25 mouse cellular contexts compared by ENCODE assay signal in genomic region chr3:50929013-50929412, GRCm38 (mm10).
DNase-seq lines count a peak whose midpoint lies in the region; ATAC-seq and TF ChIP-seq lines count a peak whose summit lies in the region.
"Had no signal": no experiment of that assay in that cellular context is flagged by ENCODE, and none has a peak within 500 bp of the region (broad histone marks: within the 10 kb centered on the region; RNA-seq: fewer than 3 reads in every experiment).

No protein-coding gene starts in this region.

- no peak overlapping the region for H3K27ac ChIP-seq in embryonic facial prominence, embryonic 14.5 days (replicated peaks; ENCODE audit: low read depth, low read length)
- H3K27ac ChIP-seq in embryonic facial prominence, embryonic 10.5 days (replicated peaks), result no peak overlapping the region
- no peak overlapping the region for H3K27ac ChIP-seq in lung, embryonic 15.5 days
- H3K27ac ChIP-seq in lung, postnatal 0 days (ENCODE audit: low read length), result no peak overlapping the region
- no peak overlapping the region for H3K27ac ChIP-seq in midbrain, embryonic 11.5 days (ENCODE audit: low read depth, low read length)
- H3K27ac ChIP-seq in midbrain, postnatal 0 days (ENCODE audit: low read depth, low read length), result no peak overlapping the region
- H3K27ac ChIP-seq: embryonic facial prominence, embryonic 13.5 days; forebrain, embryonic 10.5 days; forebrain, embryonic 13.5 days; hindbrain, embryonic 12.5 days; hindbrain, embryonic 15.5 days had no signal

- no peak overlapping the region for H3K4me2 ChIP-seq in embryonic facial prominence, embryonic 14.5 days (ENCODE audit: low read depth, low read length)
- no peak overlapping the region for H3K4me2 ChIP-seq in lung, embryonic 15.5 days
- no peak overlapping the region for H3K4me2 ChIP-seq in lung, postnatal 0 days (replicated peaks; ENCODE audit: low read depth, low read length)
- no peak overlapping the region for H3K4me2 ChIP-seq in midbrain, embryonic 11.5 days
- H3K4me2 ChIP-seq in midbrain, postnatal 0 days (ENCODE audit: low read depth, low read length, poor library complexity, severe bottlenecking), result no peak overlapping the region
- H3K4me2 ChIP-seq: embryonic facial prominence, embryonic 13.5 days; forebrain, embryonic 13.5 days; heart, embryonic 11.5 days; hindbrain, embryonic 12.5 days; hindbrain, embryonic 15.5 days had no signal

- H3K4me1 ChIP-seq in embryonic facial prominence, embryonic 14.5 days (ENCODE audit: control insufficient read depth, insufficient read depth, low read length), result peaks cover 4% of the 10 kb centered on the region; the same call in 1 of the 2 replicates
- peaks cover 10% of the 10 kb centered on the region; the same call in 1 of the 2 replicates for H3K4me1 ChIP-seq in embryonic facial prominence, embryonic 10.5 days
- peaks cover 9% of the 10 kb centered on the region; the same call in 1 of the 2 replicates for H3K4me1 ChIP-seq in lung, embryonic 15.5 days
- no peaks in the 10 kb centered on the region for H3K4me1 ChIP-seq in lung, postnatal 0 days (ENCODE audit: insufficient read depth, low read depth, low read length)
- no peaks in the 10 kb centered on the region for H3K4me1 ChIP-seq in midbrain, embryonic 11.5 days (ENCODE audit: control insufficient read depth, insufficient read depth, low read length)
- H3K4me1 ChIP-seq in midbrain, postnatal 0 days (ENCODE audit: insufficient read depth, low read length), result no peaks in the 10 kb centered on the region; the same call in 1 of the 2 replicates
- H3K4me1 ChIP-seq: hindbrain, embryonic 12.5 days had no signal

- H3K27me3 ChIP-seq in embryonic facial prominence, embryonic 14.5 days (replicated peaks; ENCODE audit: control insufficient read depth, insufficient read depth, low read length), result no peaks in the 10 kb centered on the region
- no peaks in the 10 kb centered on the region for H3K27me3 ChIP-seq in embryonic facial prominence, embryonic 10.5 days (replicated peaks; ENCODE audit: low read depth, poor library complexity, severe bottlenecking)
- no peaks in the 10 kb centered on the region for H3K27me3 ChIP-seq in lung, embryonic 15.5 days
- no peaks in the 10 kb centered on the region for H3K27me3 ChIP-seq in lung, postnatal 0 days (replicated peaks; ENCODE audit: insufficient read depth, low read length)
- H3K27me3 ChIP-seq in midbrain, embryonic 11.5 days (ENCODE audit: control insufficient read depth, insufficient read depth, low read length), result no peaks in the 10 kb centered on the region
- no peaks in the 10 kb centered on the region for H3K27me3 ChIP-seq in midbrain, postnatal 0 days (ENCODE audit: insufficient read depth, low read length)
- H3K27me3 ChIP-seq: CH12.LX; embryonic facial prominence, embryonic 13.5 days; forebrain, embryonic 13.5 days; hindbrain, embryonic 12.5 days; hindbrain, embryonic 15.5 days had no signal

- no peak for ATAC-seq in embryonic facial prominence, embryonic 14.5 days (ENCODE audit: low read depth)
- ATAC-seq in lung, embryonic 15.5 days (ENCODE audit: borderline replicate concordance, extremely low read depth, low FRiP score, low TSS enrichment), result peak; percentile 27; the same call in 1 of the 2 replicates
- ATAC-seq in lung, postnatal 0 days, result no peak
- no peak for ATAC-seq in midbrain, embryonic 11.5 days (ENCODE audit: low FRiP score)
- no peak for ATAC-seq in midbrain, postnatal 0 days (ENCODE audit: low FRiP score)
- ATAC-seq: forebrain, embryonic 13.5 days; forebrain, embryonic 16.5 days; Patski had no signal

- no peak for TF ChIP-seq EP300 in lung, postnatal 0 days (IDR thresholded peaks at IDR 0.05)

- TF ChIP-seq CTCF in lung, postnatal 0 days (IDR thresholded peaks at IDR 0.05), result no peak
- TF ChIP-seq CTCF in midbrain, postnatal 0 days (IDR thresholded peaks at IDR 0.05), result no peak

- H3K36me3 ChIP-seq in embryonic facial prominence, embryonic 14.5 days (ENCODE audit: control insufficient read depth, insufficient read depth, low read length), result no peaks in the 10 kb centered on the region
- no peaks in the 10 kb centered on the region for H3K36me3 ChIP-seq in embryonic facial prominence, embryonic 10.5 days (replicated peaks)
- H3K36me3 ChIP-seq in lung, embryonic 15.5 days, result no peaks in the 10 kb centered on the region
- H3K36me3 ChIP-seq in lung, postnatal 0 days (ENCODE audit: insufficient read depth, low read length), result no peaks in the 10 kb centered on the region
- no peaks in the 10 kb centered on the region for H3K36me3 ChIP-seq in midbrain, embryonic 11.5 days (ENCODE audit: control insufficient read depth, insufficient read depth, low read length)
- H3K36me3 ChIP-seq in midbrain, postnatal 0 days (ENCODE audit: insufficient read depth, low read length), result no peaks in the 10 kb centered on the region
- H3K36me3 ChIP-seq: embryonic facial prominence, embryonic 13.5 days; forebrain, embryonic 10.5 days; G1E; hindbrain, embryonic 12.5 days; hindbrain, embryonic 15.5 days had no signal

- no peak overlapping the region for H3K9ac ChIP-seq in embryonic facial prominence, embryonic 14.5 days (ENCODE audit: low read depth, low read length)
- no peak overlapping the region for H3K9ac ChIP-seq in lung, embryonic 15.5 days
- no peak overlapping the region for H3K9ac ChIP-seq in lung, postnatal 0 days (replicated peaks; ENCODE audit: low read depth)
- H3K9ac ChIP-seq in midbrain, embryonic 11.5 days (ENCODE audit: low read length), result no peak overlapping the region
- no peak overlapping the region for H3K9ac ChIP-seq in midbrain, postnatal 0 days (replicated peaks; ENCODE audit: low read length, poor library complexity, severe bottlenecking)
- H3K9ac ChIP-seq: embryonic facial prominence, embryonic 13.5 days; forebrain, embryonic 13.5 days; hindbrain, embryonic 12.5 days; hindbrain, embryonic 15.5 days had no signal

- WGBS in embryonic facial prominence, embryonic 14.5 days, result 74% methylated on average over 1 of the region's 1 CpGs
- 74% methylated on average over 1 of the region's 1 CpGs for WGBS in embryonic facial prominence, embryonic 10.5 days
- 39% methylated on average over 1 of the region's 1 CpGs for whole genome bisulfite sequencing in lung, embryonic 15.5 days
- WGBS in lung, postnatal 0 days, result 47% methylated on average over 1 of the region's 1 CpGs
- WGBS in midbrain, embryonic 11.5 days, result 95% methylated on average over 1 of the region's 1 CpGs
- WGBS in midbrain, postnatal 0 days, result 90% methylated on average over 1 of the region's 1 CpGs

- H3K4me3 ChIP-seq in embryonic facial prominence, embryonic 14.5 days (ENCODE audit: low read depth, low read length), result no peak overlapping the region
- no peak overlapping the region for H3K4me3 ChIP-seq in embryonic facial prominence, embryonic 10.5 days
- H3K4me3 ChIP-seq in lung, embryonic 15.5 days, result no peak overlapping the region
- no peak overlapping the region for H3K4me3 ChIP-seq in lung, postnatal 0 days (ENCODE audit: low read depth, low read length)
- H3K4me3 ChIP-seq in midbrain, embryonic 11.5 days (ENCODE audit: low read depth, low read length), result no peak overlapping the region
- H3K4me3 ChIP-seq in midbrain, postnatal 0 days (ENCODE audit: low read depth, low read length), result no peak overlapping the region
- H3K4me3 ChIP-seq: embryonic facial prominence, embryonic 13.5 days; forebrain, embryonic 10.5 days; forebrain, embryonic 13.5 days; hindbrain, embryonic 12.5 days; hindbrain, embryonic 15.5 days had no signal

- DNase-seq in embryonic facial prominence, embryonic 14.5 days (ENCODE audit: low spot score), result peak; percentile 39
- no peak for DNase-seq in embryonic facial prominence, embryonic 10.5 days (ENCODE audit: low spot score)
- DNase-seq in lung, postnatal 0 days (ENCODE audit: low spot score), result no peak
- DNase-seq in midbrain, embryonic 11.5 days (ENCODE audit: low spot score, missing footprints), result peak; percentile 23
- DNase-seq in midbrain, postnatal 0 days (ENCODE audit: low spot score), result no peak
- DNase-seq: adrenal gland, adult 2 months; adrenal gland, postnatal 14 days; B cell, adult 2 months; cerebellum, adult 11 months; cerebellum, adult 2 months; cerebellum, adult 9-11 months; cerebellum, postnatal 25 days; gastrocnemius, postnatal 10 days; heart, adult 11 months had no signal

- H3K9me3 ChIP-seq in embryonic facial prominence, embryonic 14.5 days (ENCODE audit: control insufficient read depth, low read length), result no peaks in the 10 kb centered on the region
- no peaks in the 10 kb centered on the region for H3K9me3 ChIP-seq in embryonic facial prominence, embryonic 10.5 days
- no peaks in the 10 kb centered on the region for H3K9me3 ChIP-seq in lung, embryonic 15.5 days
- no peaks in the 10 kb centered on the region for H3K9me3 ChIP-seq in lung, postnatal 0 days (ENCODE audit: low read length)
- H3K9me3 ChIP-seq in midbrain, embryonic 11.5 days (ENCODE audit: control insufficient read depth, low read length), result no peaks in the 10 kb centered on the region
- H3K9me3 ChIP-seq in midbrain, postnatal 0 days (ENCODE audit: low read length), result no peaks in the 10 kb centered on the region
- H3K9me3 ChIP-seq: embryonic facial prominence, embryonic 13.5 days; forebrain, embryonic 10.5 days; forebrain, embryonic 13.5 days; G1E; hindbrain, embryonic 12.5 days; hindbrain, embryonic 15.5 days had no signal

Comparison
In these comparisons a context has a peak if more than half of its experiments do, and no peak if none do; other contexts are left out.
1. DNase-seq: peak in embryonic facial prominence, embryonic 14.5 days (single experiment) and midbrain, embryonic 11.5 days (single experiment); none in embryonic facial prominence, embryonic 10.5 days (single experiment), lung, postnatal 0 days (single experiment) and midbrain, postnatal 0 days (single experiment).